Mouse (Mus musculus) layer of hippocampus, postnatal 10 days (tissue): ENCODE measurements around the gene Prkci. TPM values are rescaled to one million over a fixed set of nuclear protein-coding genes. Genes with fewer than 3 reads are reported as not detected.

Experiments used
- microRNA-seq, 2 experiments: library from miRNA; unstranded; fragments of <30 nt; microRNA quantifications; one replicate each; pipeline ENCODE4 v1.2.0; 2021
- total RNA-seq, 2 experiments: library from RNA; stranded (reverse); gene quantifications; 2 replicates each; pipeline ENCODE4 v1.2.3; 2021

Gene Prkci
- total RNA-seq, 2 experiments from 2014 or later, result 59.0 to 64.7 TPM

Small RNA genes within 50 kb of the gene (microRNA-seq; reads per million reads assigned to microRNA genes)
- gene Mir7008, result 2.7 to 3.3 reads per million in 2 experiments

Other genes starting within 250 kb of the Prkci start
- gene Samd7, start 249.5 kb upstream of the Prkci start, total RNA-seq, result under 1 TPM in 1 of 2 experiments, not detected in 1; 0.13 TPM
- gene Sec62, start 202.9 kb upstream of the Prkci start, total RNA-seq, result 10 to 100 TPM; 88.0 to 92.5 TPM
- 1 to 10 TPM; 1.4 to 1.5 TPM for gene Gpr160, start 139.8 kb upstream of the Prkci start, total RNA-seq
- 10 to 100 TPM; 35.9 to 37.9 TPM for gene Phc3, start 26.3 kb upstream of the Prkci start, total RNA-seq
- 10 to 100 TPM; 60.9 to 71.8 TPM for gene Skil, start 99.3 kb downstream of the Prkci start, total RNA-seq
- gene Cldn11, start 154.2 kb downstream of the Prkci start, total RNA-seq, result 10 to 100 TPM; 22.5 to 24.5 TPM